Mouse (Mus musculus): ENCODE results near the gene Scai. TPM values are rescaled to one million over a fixed set of nuclear protein-coding genes. Genes with fewer than 3 reads are reported as not detected.
"Not testable (repeated sequence)": the region's sequence is repeated elsewhere in the genome, so short reads cannot be mapped to it uniquely, and the experiment has no call there.

Gene Scai
- polyA plus RNA-seq (2015; fragmentation: Nextera tagmentation; extraction: Ambion mirVana): 19.8 and 20.4 TPM in 2 replicates

- Histone ChIP-seq H3K9ac (replicated peaks) (peak within 1 kb of the TSS; percentile 98), H3K4me1 (replicated peaks) (peaks cover 28% of the 10 kb centered on the region), H3K27me3 (no peaks in the 10 kb centered on the region), H3K27ac (peak within 1 kb of the TSS; percentile 99), H3K36me3 (0 out of 2 replicates have a peak, but pooled peaks cover 8% of the 10 kb centered on the region), H3K4me3 (replicated peaks) (peak within 1 kb of the TSS; percentile 92), H3K9me3 (no peaks in the 10 kb centered on the region), H3K4me2 (replicated peaks) (peak within 1 kb of the TSS; percentile 81)
- WGBS: under 1% methylated on average over 41 of the region's 41 CpGs
- peak; percentile 100 for ATAC-seq
These were observed at the start of gene Scai for GRCm38 (mm10) chr2:39190561-39191056. Scai (minus strand) TSS chr2:39190734.

- Histone ChIP-seq H3K4me1 (replicated peaks) (peaks cover 23% of the 10 kb centered on the region), H3K27ac (0 out of 2 replicates have a peak overlapping the region, but pooled peaks have one; percentile 94), H3K9me3 (no peaks in the 10 kb centered on the region), H3K27me3 (no peaks in the 10 kb centered on the region), H3K9ac (replicated peaks) (peak overlapping the region; percentile 37; the same call in 1 of the 2 replicates), H3K4me3 (replicated peaks) (peak overlapping the region; percentile 69), H3K36me3 (no peaks in the 10 kb centered on the region), H3K4me2 (replicated peaks) (peak overlapping the region; percentile 74)
- peak; percentile 0; the same call in 1 of the 2 replicates for ATAC-seq
- whole genome bisulfite sequencing: 31% methylated on average over 3 of the region's 3 CpGs
These were observed 36.2 kb upstream of the Scai start for GRCm38 (mm10) chr2:39226731-39227130.

- no peaks in the 10 kb centered on the region for H3K27me3 ChIP-seq
- ATAC-seq: peak; percentile 99
- peak within 1 kb of the TSS; percentile 74 for H3K4me2 ChIP-seq (replicated peaks)
- peak within 1 kb of the TSS; percentile 83 for H3K9ac ChIP-seq (replicated peaks)
- peak within 1 kb of the TSS; percentile 94 for H3K27ac ChIP-seq
- H3K9me3 ChIP-seq: no peaks in the 10 kb centered on the region
- WGBS: under 1% methylated on average over 44 of the region's 56 CpGs
- H3K4me1 ChIP-seq (replicated peaks): peaks cover 23% of the 10 kb centered on the region
- H3K4me3 ChIP-seq (replicated peaks): peak within 1 kb of the TSS; percentile 69
- H3K36me3 ChIP-seq: no peaks in the 10 kb centered on the region
These were observed 35.6 kb upstream of the Scai start, which contains the start of gene Ppp6c for GRCm38 (mm10) chr2:39226019-39226640. Ppp6c (minus strand) TSS chr2:39226451.

GRCm38 (mm10) chr2:39225331-39226018 lies 34.9 kb upstream of the Scai start:
- H3K27me3 ChIP-seq, H3K36me3 ChIP-seq, H3K9me3 ChIP-seq: not testable (repeated sequence)
- peak; percentile 65; the same call in 1 of the 2 replicates for ATAC-seq
- H3K27ac ChIP-seq: peak overlapping the region; percentile 94
- peak overlapping the region; percentile 83 for H3K9ac ChIP-seq (replicated peaks)
- 7% methylated on average over 21 of the region's 36 CpGs for WGBS
- peak overlapping the region; percentile 74 for H3K4me2 ChIP-seq (replicated peaks)
- peak overlapping the region; percentile 69 for H3K4me3 ChIP-seq (replicated peaks)
- peaks cover 23% of the 10 kb centered on the region for H3K4me1 ChIP-seq (replicated peaks)

GRCm38 (mm10) chr2:39224621-39225020 lies 34.1 kb upstream of the Scai start:
- Histone ChIP-seq H3K27ac (no peak overlapping the region), H3K4me3 (replicated peaks) (peak overlapping the region; percentile 69), H3K9me3 (no peaks in the 10 kb centered on the region), H3K36me3 (no peaks in the 10 kb centered on the region), H3K4me1 (replicated peaks) (peaks cover 23% of the 10 kb centered on the region), H3K4me2 (replicated peaks) (peak overlapping the region; percentile 74), H3K27me3 (no peaks in the 10 kb centered on the region), H3K9ac (replicated peaks) (0 out of 2 replicates have a peak overlapping the region, but pooled peaks have one; percentile 32)
- no peak for ATAC-seq

- 95% methylated on average over 6 of the region's 6 CpGs for WGBS
- H3K4me2 ChIP-seq (replicated peaks): no peak overlapping the region
- no peak for ATAC-seq
These were observed 29.5 kb upstream of the Scai start for GRCm38 (mm10) chr2:39220010-39220409.

GRCm38 (mm10) chr2:39219034-39219433 lies 28.5 kb upstream of the Scai start:
- Histone ChIP-seq H3K4me3 (replicated peaks) (no peak overlapping the region), H3K27me3 (no peaks in the 10 kb centered on the region), H3K27ac (no peak overlapping the region), H3K4me1 (replicated peaks) (peaks cover 10% of the 10 kb centered on the region), H3K9ac (replicated peaks) (no peak overlapping the region), H3K36me3 (no peaks in the 10 kb centered on the region), H3K4me2 (replicated peaks) (no peak overlapping the region), H3K9me3 (no peaks in the 10 kb centered on the region)
- WGBS: 94% methylated on average over 3 of the region's 3 CpGs
- ATAC-seq: no peak

More at GRCm38 (mm10) chr2:39220010-39220409, 29.5 kb upstream of the Scai start:
- peaks cover 20% of the 10 kb centered on the region for H3K4me1 ChIP-seq (replicated peaks)
- H3K27me3 ChIP-seq: no peaks in the 10 kb centered on the region
- no peak overlapping the region for H3K9ac ChIP-seq (replicated peaks)
- H3K36me3 ChIP-seq: no peaks in the 10 kb centered on the region
- H3K4me3 ChIP-seq (replicated peaks): no peak overlapping the region
- no peak overlapping the region for H3K27ac ChIP-seq
- no peaks in the 10 kb centered on the region for H3K9me3 ChIP-seq

- ATAC-seq: no peak
- no peaks in the 10 kb centered on the region for H3K36me3 ChIP-seq
- H3K4me2 ChIP-seq (replicated peaks): no peak overlapping the region
- no peak overlapping the region for H3K9ac ChIP-seq (replicated peaks)
- no peak overlapping the region for H3K4me3 ChIP-seq (replicated peaks)
- no peak overlapping the region for H3K27ac ChIP-seq
- H3K9me3 ChIP-seq: no peaks in the 10 kb centered on the region
- no peaks in the 10 kb centered on the region for H3K27me3 ChIP-seq
- 0 out of 2 replicates have a peak, but pooled peaks cover 3% of the 10 kb centered on the region for H3K4me1 ChIP-seq (replicated peaks)
- 99% methylated on average over 4 of the region's 4 CpGs for WGBS
These were observed 26.6 kb upstream of the Scai start for GRCm38 (mm10) chr2:39217150-39217549.

GRCm38 (mm10) chr2:39210738-39211137 lies 20.2 kb upstream of the Scai start:
- 96% methylated on average over 4 of the region's 4 CpGs for WGBS
- no peak for ATAC-seq

GRCm38 (mm10) chr2:39203359-39203758 lies 12.8 kb upstream of the Scai start:
- Histone ChIP-seq H3K9ac (replicated peaks) (no peak overlapping the region), H3K27me3 (no peaks in the 10 kb centered on the region), H3K9me3 (no peaks in the 10 kb centered on the region), H3K4me2 (replicated peaks) (no peak overlapping the region), H3K4me3 (replicated peaks) (no peak overlapping the region), H3K36me3 (peaks cover 20% of the 10 kb centered on the region), H3K27ac (no peak overlapping the region), H3K4me1 (replicated peaks) (no peaks in the 10 kb centered on the region)
- no peak for ATAC-seq
- WGBS: 98% methylated on average over 2 of the region's 2 CpGs

More at GRCm38 (mm10) chr2:39210738-39211137, 20.2 kb upstream of the Scai start:
- Histone ChIP-seq H3K27ac (no peak overlapping the region), H3K27me3 (no peaks in the 10 kb centered on the region), H3K36me3 (peaks cover 8% of the 10 kb centered on the region), H3K9me3 (no peaks in the 10 kb centered on the region), H3K4me2 (replicated peaks) (no peak overlapping the region), H3K4me3 (replicated peaks) (no peak overlapping the region), H3K9ac (replicated peaks) (no peak overlapping the region), H3K4me1 (replicated peaks) (0 out of 2 replicates have a peak, but pooled peaks cover 3% of the 10 kb centered on the region)

GRCm38 (mm10) chr2:39194809-39195208 lies 4.3 kb upstream of the Scai start:
- Histone ChIP-seq H3K9ac (replicated peaks) (no peak overlapping the region), H3K36me3 (peaks cover 14% of the 10 kb centered on the region), H3K9me3 (no peaks in the 10 kb centered on the region), H3K4me2 (replicated peaks) (no peak overlapping the region), H3K4me3 (replicated peaks) (no peak overlapping the region), H3K27ac (no peak overlapping the region), H3K27me3 (no peaks in the 10 kb centered on the region), H3K4me1 (replicated peaks) (0 out of 2 replicates have a peak, but pooled peaks cover 4% of the 10 kb centered on the region)
- no peak for ATAC-seq
- 96% methylated on average over 2 of the region's 2 CpGs for WGBS
